Mouse (Mus musculus) cerebellum, adult 2 months (tissue): ENCODE measurements at regions not wholly inside any gene's neighbourhood (a gene's known extent, or its start where the extent isn't known, plus 50 kb on each side); places are given as distances from the start of the nearest gene placed in this dataset.

ENCODE experiments used
- DNase-seq, 2 experiments: peaks; one replicate each; pipeline ENCODE4 v3.0.0; 2021
- H3K27ac ChIP-seq: fragments of 200-500 bp; 2 replicates; pipeline ENCODE4 v1.5.1; 2012; ENCODE audit warnings: low read length, control low read depth, inconsistent platforms; ENCODE audit not compliant: insufficient read depth
- H3K27me3 ChIP-seq: fragments of 200-500 bp; 2 replicates; pipeline ENCODE4 v1.6.1; 2012; ENCODE audit warnings: inconsistent platforms, mild to moderate bottlenecking, low read length, moderate library complexity; ENCODE audit not compliant: control insufficient read depth, insufficient read depth
- H3K4me1 ChIP-seq: fragments of 200-500 bp; 2 replicates; pipeline ENCODE4 v1.6.1; 2011; ENCODE audit warnings: low read length; ENCODE audit not compliant: control insufficient read depth, insufficient read depth
- H3K4me3 ChIP-seq: fragments of 200-500 bp; replicated peaks from 2 replicates; pipeline ENCODE3; 2011; ENCODE audit warnings: mild to moderate bottlenecking, low read depth, low read length, control low read depth; ENCODE audit not compliant: insufficient read depth
- CTCF ChIP-seq: fragments of 200-500 bp; IDR thresholded peaks from 2 replicates; pipeline ENCODE4 v1.5.1; 2011; ENCODE audit warnings: low read depth, mild to moderate bottlenecking, control low read depth, low read length, moderate library complexity, borderline replicate concordance; ENCODE audit not compliant: insufficient read depth
- POLR2A ChIP-seq: fragments of 200-500 bp; IDR thresholded peaks from 2 replicates; pipeline ENCODE4 v1.6.1; 2011; ENCODE audit warnings: low read length, control low read depth, borderline replicate concordance; ENCODE audit not compliant: insufficient read depth
- WGBS: fragments of 180-500 bp; shearing (Covaris S2); methylation state at CpG from one replicate; pipeline ENCODE4 v1.1.7; 2018; 5-methylcytosine and 5-hydroxymethylcytosine counted together

GRCm38 (mm10) chr4:45654804-45655155, 122.5 kb upstream of the Shb start:
- TF ChIP-seq CTCF, result no peak
- TF ChIP-seq POLR2A, result no peak
- H3K27ac ChIP-seq, result no peak overlapping the region
- H3K27me3 ChIP-seq, result no peaks in the 10 kb centered on the region; the same call in 1 of the 2 replicates
- no peak overlapping the region for H3K4me3 ChIP-seq
- H3K4me1 ChIP-seq, result no peaks in the 10 kb centered on the region
- 39% methylated on average over 4 of the region's 4 CpGs for WGBS
- DNase-seq, result no peak

GRCm38 (mm10) chr4:45654019-45654803, 121.9 kb upstream of the Shb start:
- no peaks in the 10 kb centered on the region; the same call in 1 of the 2 replicates for H3K27me3 ChIP-seq
- TF ChIP-seq CTCF (no peak), POLR2A (no peak)
- H3K27ac ChIP-seq, result no peak overlapping the region
- H3K4me1 ChIP-seq, result no peaks in the 10 kb centered on the region
- no peak for DNase-seq
- no peak overlapping the region for H3K4me3 ChIP-seq
- WGBS, result 38% methylated on average over 14 of the region's 14 CpGs

- Histone ChIP-seq H3K4me3 (no peak overlapping the region), H3K4me1 (no peaks in the 10 kb centered on the region), H3K27me3 (no peaks in the 10 kb centered on the region; the same call in 1 of the 2 replicates), H3K27ac (no peak overlapping the region)
- 93% methylated on average over 9 of the region's 9 CpGs for WGBS
- TF ChIP-seq CTCF, result no peak
- TF ChIP-seq POLR2A, result no peak
- DNase-seq, result no peak
Observed at GRCm38 (mm10) chr4:45648884-45649577, 116.8 kb upstream of the Shb start.

- no peak overlapping the region for H3K27ac ChIP-seq
- no peak for DNase-seq
- no peaks in the 10 kb centered on the region for H3K4me1 ChIP-seq
- no peak overlapping the region for H3K4me3 ChIP-seq
- H3K27me3 ChIP-seq, result no peaks in the 10 kb centered on the region; the same call in 1 of the 2 replicates
- TF ChIP-seq CTCF (no peak), POLR2A (no peak)
- WGBS, result 80% methylated on average over 3 of the region's 3 CpGs
Observed at GRCm38 (mm10) chr4:45647514-45647913, 115.2 kb upstream of the Shb start.

GRCm38 (mm10) chr4:45642604-45643003, 110.3 kb upstream of the Shb start:
- TF ChIP-seq CTCF (no peak), POLR2A (no peak)
- no peak overlapping the region for H3K27ac ChIP-seq
- no peak for DNase-seq
- WGBS, result 84% methylated on average over 10 of the region's 10 CpGs
- no peaks in the 10 kb centered on the region for H3K4me1 ChIP-seq
- H3K4me3 ChIP-seq, result no peak overlapping the region
- H3K27me3 ChIP-seq, result no peaks in the 10 kb centered on the region; the same call in 1 of the 2 replicates

- DNase-seq, result no peak
- TF ChIP-seq CTCF (no peak), POLR2A (no peak)
- H3K4me3 ChIP-seq, result no peak overlapping the region
- H3K4me1 ChIP-seq, result no peaks in the 10 kb centered on the region
- H3K27me3 ChIP-seq, result no peaks in the 10 kb centered on the region
- no peak overlapping the region for H3K27ac ChIP-seq
- 61% methylated on average over 5 of the region's 5 CpGs for WGBS
Observed at GRCm38 (mm10) chr4:45641272-45641671, 109.0 kb upstream of the Shb start.

GRCm38 (mm10) chr4:45640713-45641112, 108.4 kb upstream of the Shb start:
- DNase-seq, result no peak
- H3K4me1 ChIP-seq, result no peaks in the 10 kb centered on the region
- WGBS, result 94% methylated on average over 11 of the region's 11 CpGs
- no peak overlapping the region for H3K27ac ChIP-seq
- H3K4me3 ChIP-seq, result no peak overlapping the region
- H3K27me3 ChIP-seq, result no peaks in the 10 kb centered on the region
- TF ChIP-seq POLR2A (no peak), CTCF (no peak)

- H3K27ac ChIP-seq, result no peak overlapping the region
- no peak overlapping the region for H3K4me3 ChIP-seq
- H3K4me1 ChIP-seq, result no peaks in the 10 kb centered on the region
- TF ChIP-seq POLR2A (no peak), CTCF (no peak)
- 82% methylated on average over 12 of the region's 12 CpGs for WGBS
- H3K27me3 ChIP-seq, result no peaks in the 10 kb centered on the region
- no peak for DNase-seq
Observed at GRCm38 (mm10) chr4:45639397-45640034, 107.2 kb upstream of the Shb start.
